Mouse (Mus musculus) frontal cortex, postnatal 36 days (tissue): ENCODE results near the gene Zxdc.

Experiments
- DNase-seq, 2 experiments: peaks; one replicate each; pipeline ENCODE4 v3.0.0; 2022; ENCODE audit warnings: low spot score in 2 of 2

Zxdc gene

GRCm38 (mm10) chr6:90451512-90451911, 82.2 kb downstream of the Zxdc start:
- DNase-seq: no peak

GRCm38 (mm10) chr6:90452603-90453002, 83.3 kb downstream of the Zxdc start:
- no peak for DNase-seq
